Mouse (Mus musculus): ENCODE results near the gene Fam118b. TPM values are rescaled to one million over a fixed set of nuclear protein-coding genes. Genes with fewer than 3 reads are reported as not detected.
A peak's percentile ranks its signal among the peaks of the same experiment; 100 is the strongest.

Gene Fam118b
- polyA plus RNA-seq (2014; fragmentation: Nextera tagmentation; extraction: Ambion mirVana) = 82.0 and 82.2 TPM in 2 replicates

DNA sequence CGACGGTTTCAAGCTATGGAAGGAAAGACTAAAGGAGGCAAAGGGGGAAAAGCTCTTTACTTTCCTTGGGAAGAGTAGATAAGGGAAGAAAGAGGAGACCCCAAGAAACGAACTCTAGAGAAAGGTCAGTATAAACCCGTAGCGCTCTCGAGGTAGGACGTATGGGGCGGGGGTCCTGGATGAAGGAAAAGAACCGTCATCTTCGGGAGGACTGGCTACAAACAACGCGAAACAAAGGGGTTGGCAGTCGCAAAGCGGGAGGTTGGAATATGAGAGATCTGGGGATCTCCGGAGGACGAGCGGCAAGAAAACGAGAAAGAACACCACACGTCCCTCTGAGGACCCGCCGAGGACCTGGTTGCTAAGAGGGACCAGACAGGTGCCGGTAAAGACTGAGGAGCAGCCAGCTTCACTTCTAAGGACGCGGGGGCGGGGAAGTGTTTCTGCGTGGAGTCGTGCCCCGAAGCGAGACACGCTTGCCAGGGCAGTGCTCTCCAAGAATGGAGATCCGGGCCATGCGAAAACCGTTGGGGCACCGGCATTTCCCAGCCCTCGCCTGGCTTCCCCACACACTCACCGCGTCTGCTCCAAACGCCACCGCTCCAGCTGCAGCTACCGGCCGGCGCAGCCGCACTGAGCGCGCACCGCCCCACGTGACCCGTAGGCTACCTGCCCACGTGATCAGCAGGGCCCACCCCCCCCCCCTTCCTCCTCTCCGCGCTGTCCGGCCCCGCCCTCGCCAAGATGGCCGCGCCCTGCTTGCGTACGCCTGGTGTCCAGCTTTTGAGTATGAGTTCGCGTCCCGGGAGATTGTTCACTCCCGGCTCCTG, at the start of gene Fam118b, which contains the start of gene Rpusd4:
Gene Fam118b (minus strand): TSS at position 660 of the 830 bp plus-strand sequence.
Gene Rpusd4 (plus strand): TSS at position 720 of the 830 bp plus-strand sequence.
- ATAC-seq (ENCODE audit: low FRiP score) (peak; percentile 97), DNase-seq (ENCODE audit: low spot score, missing footprints) (peak; percentile 97)
- Histone ChIP-seq H3K4me3 (ENCODE audit: low read depth, low read length) (peak within 1 kb of the TSS; percentile 78), H3K9me3 (ENCODE audit: control insufficient read depth, low read length) (no peaks in the 10 kb centered on the region), H3K4me2 (peak within 1 kb of the TSS; percentile 47), H3K4me1 (ENCODE audit: control insufficient read depth, insufficient read depth, low read length) (peaks cover 12% of the 10 kb centered on the region), H3K27ac (ENCODE audit: low read depth, low read length) (peak within 1 kb of the TSS; percentile 48), H3K9ac (ENCODE audit: low read length) (peak within 1 kb of the TSS; percentile 84), H3K27me3 (ENCODE audit: control insufficient read depth, insufficient read depth, low read length) (no peaks in the 10 kb centered on the region), H3K36me3 (ENCODE audit: control insufficient read depth, insufficient read depth, low read length) (peaks cover 7% of the 10 kb centered on the region; the same call in 1 of the 2 replicates)
- under 1% methylated on average over 62 of the region's 62 CpGs for WGBS

DNA sequence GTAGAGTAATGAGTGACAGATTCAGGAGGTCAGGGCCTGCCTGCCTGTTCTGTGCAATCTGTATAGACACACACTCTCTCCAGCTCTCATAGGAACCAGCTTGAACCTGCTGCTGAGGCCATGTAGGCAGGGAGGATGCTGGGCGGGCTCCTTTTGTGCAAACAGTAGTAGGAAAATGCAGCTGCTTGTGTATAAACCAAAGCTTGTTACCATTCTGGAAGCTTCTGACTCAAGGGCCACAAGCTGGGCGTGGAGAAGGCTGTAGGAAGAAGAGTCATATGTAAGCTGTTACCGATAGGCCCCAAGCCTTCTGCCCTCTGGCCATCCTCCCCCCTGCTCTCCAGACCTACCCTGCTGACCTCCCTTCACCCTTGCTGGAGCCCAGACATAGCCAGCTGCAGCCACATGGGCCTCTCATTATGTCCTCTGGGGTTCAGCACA, 49.2 kb upstream of the Fam118b start:
- DNase-seq (ENCODE audit: low spot score, missing footprints) (no peak), ATAC-seq (ENCODE audit: low FRiP score) (no peak)
- Histone ChIP-seq H3K27me3 (ENCODE audit: control insufficient read depth, insufficient read depth, low read length) (peaks cover 5% of the 10 kb centered on the region; the same call in 1 of the 2 replicates), H3K4me2 (no peak overlapping the region), H3K9ac (ENCODE audit: low read length) (no peak overlapping the region), H3K36me3 (ENCODE audit: control insufficient read depth, insufficient read depth, low read length) (no peaks in the 10 kb centered on the region), H3K4me3 (ENCODE audit: low read depth, low read length) (no peak overlapping the region), H3K4me1 (ENCODE audit: control insufficient read depth, insufficient read depth, low read length) (peaks cover 20% of the 10 kb centered on the region), H3K9me3 (ENCODE audit: control insufficient read depth, low read length) (no peaks in the 10 kb centered on the region), H3K27ac (ENCODE audit: low read depth, low read length) (no peak overlapping the region)
- WGBS = 59% methylated on average over 3 of the region's 3 CpGs

DNA sequence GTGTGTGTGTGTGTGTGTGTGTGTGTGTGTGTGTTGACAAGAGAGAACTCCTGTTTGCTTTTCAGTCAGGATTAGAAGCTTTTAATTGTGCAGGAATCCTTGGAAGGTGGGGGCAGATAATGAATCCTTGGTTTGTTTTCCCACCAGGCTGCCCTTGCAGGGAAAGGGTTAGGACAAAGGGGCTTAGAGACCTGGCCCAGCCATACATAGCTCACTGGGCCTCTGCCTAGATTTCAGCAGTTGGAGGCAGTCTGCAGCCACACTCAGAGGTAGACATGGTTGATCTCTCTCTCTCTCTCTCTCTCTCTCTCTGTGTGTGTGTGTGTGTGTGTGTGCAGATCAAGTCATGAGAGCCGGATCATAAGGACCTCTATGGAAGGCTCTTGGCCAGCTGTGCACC, 46.6 kb upstream of the Fam118b start:
- no peak for DNase-seq (ENCODE audit: low spot score, missing footprints)
- Histone ChIP-seq H3K27me3 (ENCODE audit: control insufficient read depth, insufficient read depth, low read length) (peaks cover 5% of the 10 kb centered on the region; the same call in 1 of the 2 replicates), H3K9ac (ENCODE audit: low read length) (0 out of 2 replicates have a peak overlapping the region, but pooled peaks have one; percentile 14), H3K27ac (ENCODE audit: low read depth, low read length) (no peak overlapping the region), H3K4me3 (ENCODE audit: low read depth, low read length) (no peak overlapping the region), H3K4me2 (no peak overlapping the region), H3K9me3 (ENCODE audit: control insufficient read depth, low read length) (no peaks in the 10 kb centered on the region), H3K4me1 (ENCODE audit: control insufficient read depth, insufficient read depth, low read length) (peaks cover 20% of the 10 kb centered on the region), H3K36me3 (ENCODE audit: control insufficient read depth, insufficient read depth, low read length) (no peaks in the 10 kb centered on the region)
- ATAC-seq (ENCODE audit: low FRiP score) = peak; percentile 58; the same call in 1 of the 2 replicates
- 56% methylated on average over 1 of the region's 1 CpGs for WGBS

DNA sequence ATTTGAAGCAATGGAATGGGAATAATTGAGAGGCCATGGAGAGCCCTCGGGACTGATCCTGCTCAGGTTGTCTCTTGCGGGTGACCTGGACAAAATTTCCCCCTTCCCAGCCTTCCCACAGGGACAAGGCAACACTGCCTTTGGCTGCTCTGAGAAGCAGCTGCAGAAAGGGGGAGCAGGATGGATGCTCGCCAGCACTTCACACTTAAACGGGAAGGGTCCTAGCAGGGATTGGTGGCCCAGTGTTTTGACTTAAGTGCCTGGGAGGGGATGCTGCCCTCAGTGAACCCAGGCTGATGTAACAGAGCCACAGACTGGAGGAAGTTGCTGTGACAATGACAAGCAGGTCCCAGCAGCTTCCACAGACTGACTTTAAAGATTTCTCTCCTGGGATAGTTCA, 46.0 kb upstream of the Fam118b start:
- 27% methylated on average over 4 of the region's 4 CpGs for WGBS
- H3K4me2 ChIP-seq = no peak overlapping the region
- ATAC-seq (ENCODE audit: low FRiP score) (no peak), DNase-seq (ENCODE audit: low spot score, missing footprints) (no peak)
- H3K27ac ChIP-seq (ENCODE audit: low read depth, low read length) = no peak overlapping the region
- peaks cover 14% of the 10 kb centered on the region for H3K4me1 ChIP-seq (ENCODE audit: control insufficient read depth, insufficient read depth, low read length)
- H3K4me3 ChIP-seq (ENCODE audit: low read depth, low read length) = no peak overlapping the region
- no peaks in the 10 kb centered on the region for H3K9me3 ChIP-seq (ENCODE audit: control insufficient read depth, low read length)
- H3K9ac ChIP-seq (ENCODE audit: low read length) = no peak overlapping the region
- peaks cover 3% of the 10 kb centered on the region; the same call in 1 of the 2 replicates for H3K27me3 ChIP-seq (ENCODE audit: control insufficient read depth, insufficient read depth, low read length)
- no peaks in the 10 kb centered on the region for H3K36me3 ChIP-seq (ENCODE audit: control insufficient read depth, insufficient read depth, low read length)

DNA sequence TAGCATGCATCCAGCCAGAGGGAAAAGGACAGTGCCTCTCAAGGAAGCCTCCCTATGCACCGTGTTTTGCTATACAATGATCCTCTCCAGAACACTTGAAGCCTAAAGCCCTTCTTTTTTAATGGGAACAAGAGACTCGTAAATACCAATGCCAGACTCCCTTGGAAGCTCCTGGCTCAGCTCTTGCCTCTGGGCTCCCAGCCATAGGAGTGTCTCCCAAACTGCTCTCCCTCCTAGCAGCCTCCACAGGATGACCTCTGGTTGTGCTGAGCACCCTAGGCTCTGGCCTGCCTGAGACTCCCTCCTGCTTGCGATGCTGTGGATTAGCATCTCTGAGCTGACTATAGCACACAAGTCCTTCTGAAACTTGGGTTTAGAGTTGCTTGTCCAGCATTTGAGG, 44.9 kb upstream of the Fam118b start:
- no peak overlapping the region for H3K27ac ChIP-seq (ENCODE audit: low read depth, low read length)
- no peak overlapping the region for H3K4me2 ChIP-seq
- DNase-seq (ENCODE audit: low spot score, missing footprints) (no peak), ATAC-seq (ENCODE audit: low FRiP score) (no peak)
- 77% methylated on average over 3 of the region's 3 CpGs for WGBS
- H3K4me1 ChIP-seq (ENCODE audit: control insufficient read depth, insufficient read depth, low read length) = peaks cover 8% of the 10 kb centered on the region
- no peak overlapping the region for H3K9ac ChIP-seq (ENCODE audit: low read length)
- no peaks in the 10 kb centered on the region for H3K9me3 ChIP-seq (ENCODE audit: control insufficient read depth, low read length)
- H3K36me3 ChIP-seq (ENCODE audit: control insufficient read depth, insufficient read depth, low read length) = no peaks in the 10 kb centered on the region
- H3K27me3 ChIP-seq (ENCODE audit: control insufficient read depth, insufficient read depth, low read length) = peaks cover 3% of the 10 kb centered on the region; the same call in 1 of the 2 replicates
- H3K4me3 ChIP-seq (ENCODE audit: low read depth, low read length) = no peak overlapping the region

DNA sequence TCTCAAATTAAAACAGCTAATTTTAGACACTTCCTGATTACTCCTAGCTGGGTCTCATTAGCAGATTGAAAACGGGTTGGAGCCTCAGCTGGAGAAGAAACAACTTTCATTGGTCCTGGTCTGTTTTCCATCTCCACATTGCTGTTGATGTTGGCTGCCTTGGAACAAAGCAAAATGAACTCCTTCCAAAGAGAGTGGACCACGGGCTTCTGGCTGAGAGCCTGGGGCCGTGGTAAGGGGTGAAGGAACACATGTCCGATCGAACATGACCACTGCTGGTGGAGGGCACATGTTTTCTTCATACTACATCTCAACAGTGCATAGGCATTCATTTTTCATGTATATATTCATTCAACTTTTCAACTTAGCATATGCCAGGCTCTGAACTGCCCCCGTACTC, 42.8 kb upstream of the Fam118b start:
- Histone ChIP-seq H3K9ac (ENCODE audit: low read length) (no peak overlapping the region), H3K4me3 (ENCODE audit: low read depth, low read length) (no peak overlapping the region), H3K27me3 (ENCODE audit: control insufficient read depth, insufficient read depth, low read length) (peaks cover 3% of the 10 kb centered on the region; the same call in 1 of the 2 replicates), H3K27ac (ENCODE audit: low read depth, low read length) (no peak overlapping the region), H3K36me3 (ENCODE audit: control insufficient read depth, insufficient read depth, low read length) (no peaks in the 10 kb centered on the region), H3K4me1 (ENCODE audit: control insufficient read depth, insufficient read depth, low read length) (peaks cover 2% of the 10 kb centered on the region; the same call in 1 of the 2 replicates), H3K9me3 (ENCODE audit: control insufficient read depth, low read length) (no peaks in the 10 kb centered on the region), H3K4me2 (no peak overlapping the region)
- WGBS = 92% methylated on average over 6 of the region's 6 CpGs
- no peak for ATAC-seq (ENCODE audit: low FRiP score)
- DNase-seq (ENCODE audit: low spot score, missing footprints) = no peak

DNA sequence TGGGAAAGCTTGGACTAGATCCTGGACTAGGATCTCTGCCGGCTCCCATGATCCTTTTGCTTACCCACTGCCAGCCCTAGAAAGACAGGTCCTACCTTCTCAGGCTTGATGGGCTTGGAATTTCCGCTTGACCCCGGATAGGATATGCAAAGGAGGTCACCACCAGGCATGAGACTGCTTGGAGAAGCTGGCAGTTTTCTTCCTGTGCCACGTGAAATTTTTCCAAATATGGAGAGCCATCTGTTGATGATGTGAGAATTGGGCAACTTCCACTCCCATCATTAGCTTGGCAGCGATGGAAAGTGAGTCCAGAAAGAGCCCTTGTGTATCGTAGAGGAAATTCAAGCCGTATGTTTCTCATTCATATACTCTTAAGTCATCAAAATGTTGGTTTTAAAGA, 39.9 kb upstream of the Fam118b start:
- H3K4me3 ChIP-seq (ENCODE audit: low read depth, low read length) = no peak overlapping the region
- H3K36me3 ChIP-seq (ENCODE audit: control insufficient read depth, insufficient read depth, low read length) = no peaks in the 10 kb centered on the region
- no peak for ATAC-seq (ENCODE audit: low FRiP score)
- H3K9me3 ChIP-seq (ENCODE audit: control insufficient read depth, low read length) = no peaks in the 10 kb centered on the region
- no peak overlapping the region for H3K4me2 ChIP-seq
- no peak for DNase-seq (ENCODE audit: low spot score, missing footprints)
- H3K27me3 ChIP-seq (ENCODE audit: control insufficient read depth, insufficient read depth, low read length) = peaks cover 3% of the 10 kb centered on the region; the same call in 1 of the 2 replicates
- 82% methylated on average over 7 of the region's 7 CpGs for WGBS
- no peaks in the 10 kb centered on the region for H3K4me1 ChIP-seq (ENCODE audit: control insufficient read depth, insufficient read depth, low read length)
- no peak overlapping the region for H3K27ac ChIP-seq (ENCODE audit: low read depth, low read length)
- H3K9ac ChIP-seq (ENCODE audit: low read length) = no peak overlapping the region

DNA sequence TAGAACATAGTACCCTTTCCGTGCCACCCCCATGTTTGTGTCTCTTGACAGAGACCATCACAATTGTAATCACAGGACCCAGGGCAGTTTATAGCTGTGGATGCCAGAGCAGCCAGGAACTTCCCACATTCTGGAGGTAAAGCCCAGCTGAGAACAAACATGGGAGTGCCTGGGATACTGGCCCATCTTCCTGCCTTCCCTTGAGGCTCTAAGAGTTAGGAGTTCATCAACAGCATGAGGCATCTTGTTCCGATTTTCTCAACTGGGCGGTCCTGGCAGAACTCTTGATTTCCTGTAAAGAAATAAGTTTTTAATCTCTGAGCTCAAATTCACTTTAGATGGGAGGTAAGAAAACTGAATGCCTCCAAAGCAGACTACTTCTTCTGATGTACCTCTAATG, 34.6 kb upstream of the Fam118b start:
- Histone ChIP-seq H3K27me3 (ENCODE audit: control insufficient read depth, insufficient read depth, low read length) (no peaks in the 10 kb centered on the region), H3K36me3 (ENCODE audit: control insufficient read depth, insufficient read depth, low read length) (no peaks in the 10 kb centered on the region), H3K4me3 (ENCODE audit: low read depth, low read length) (no peak overlapping the region), H3K27ac (ENCODE audit: low read depth, low read length) (no peak overlapping the region), H3K4me1 (ENCODE audit: control insufficient read depth, insufficient read depth, low read length) (no peaks in the 10 kb centered on the region), H3K9ac (ENCODE audit: low read length) (no peak overlapping the region), H3K4me2 (no peak overlapping the region), H3K9me3 (ENCODE audit: control insufficient read depth, low read length) (no peaks in the 10 kb centered on the region)
- ATAC-seq (ENCODE audit: low FRiP score) (no peak), DNase-seq (ENCODE audit: low spot score, missing footprints) (no peak)
- 95% methylated on average over 3 of the region's 3 CpGs for WGBS

DNA sequence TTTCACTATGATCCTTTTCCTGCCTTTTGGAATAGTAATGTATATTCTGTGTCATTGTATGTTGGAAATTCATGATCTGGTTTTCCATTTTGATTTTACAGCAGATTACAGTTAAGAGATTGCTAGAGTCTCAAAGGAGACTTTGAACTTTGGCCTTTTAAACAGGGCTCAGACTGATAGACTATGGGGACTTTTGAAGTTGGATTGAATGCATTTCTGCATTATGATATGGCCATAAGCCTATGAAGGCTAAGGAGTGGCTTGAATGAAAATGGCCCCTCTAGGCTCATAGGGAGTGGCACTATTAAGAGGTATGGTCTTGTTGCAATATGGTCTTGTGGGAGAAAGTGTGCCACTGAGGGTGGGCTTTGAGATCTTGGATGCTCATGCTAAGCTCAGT, 30.2 kb upstream of the Fam118b start:
- Histone ChIP-seq H3K27ac (ENCODE audit: low read depth, low read length) (no peak overlapping the region), H3K4me1 (ENCODE audit: control insufficient read depth, insufficient read depth, low read length) (no peaks in the 10 kb centered on the region), H3K27me3 (ENCODE audit: control insufficient read depth, insufficient read depth, low read length) (no peaks in the 10 kb centered on the region; the same call in 1 of the 2 replicates), H3K4me2 (no peak overlapping the region), H3K9me3 (ENCODE audit: control insufficient read depth, low read length) (no peaks in the 10 kb centered on the region), H3K36me3 (ENCODE audit: control insufficient read depth, insufficient read depth, low read length) (no peaks in the 10 kb centered on the region), H3K9ac (ENCODE audit: low read length) (no peak overlapping the region), H3K4me3 (ENCODE audit: low read depth, low read length) (no peak overlapping the region)
- DNase-seq (ENCODE audit: low spot score, missing footprints) (no peak), ATAC-seq (ENCODE audit: low FRiP score) (no peak)
